Mouse (Mus musculus): ENCODE data around the gene Pafah1b1.

Gene Pafah1b1

GRCm38 (mm10) chr11:74661641-74662040, 62.8 kb downstream of the Pafah1b1 start:
- DNase-seq (ENCODE audit: low spot score) = no peak

GRCm38 (mm10) chr11:74660336-74660735, 64.1 kb downstream of the Pafah1b1 start:
- no peak for DNase-seq (ENCODE audit: low spot score)

DNA sequence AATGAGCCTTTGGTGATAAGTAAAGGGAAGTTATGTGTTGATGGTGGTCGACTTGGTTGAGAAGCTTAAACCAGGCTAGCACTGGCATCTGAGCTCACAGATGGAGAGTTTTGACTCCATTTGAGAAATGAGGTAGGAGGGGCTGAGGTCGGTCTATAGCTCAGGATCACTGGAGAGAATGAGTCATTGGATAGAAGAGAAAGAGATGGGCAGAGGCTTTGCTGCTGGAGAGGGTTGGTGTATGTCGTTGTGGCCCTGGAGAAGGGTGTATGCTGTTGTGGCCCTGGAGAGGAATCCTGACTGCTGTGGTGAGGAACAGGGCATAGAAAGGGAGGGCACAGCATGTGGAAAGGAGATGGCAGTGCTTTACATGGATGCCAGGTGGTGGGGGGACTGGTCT, 68.5 kb downstream of the Pafah1b1 start:
- DNase-seq (ENCODE audit: low spot score) = no peak

- DNase-seq (ENCODE audit: low spot score) = no peak
Measured at GRCm38 (mm10) chr11:74653385-74653784, 71.1 kb downstream of the Pafah1b1 start.

DNA sequence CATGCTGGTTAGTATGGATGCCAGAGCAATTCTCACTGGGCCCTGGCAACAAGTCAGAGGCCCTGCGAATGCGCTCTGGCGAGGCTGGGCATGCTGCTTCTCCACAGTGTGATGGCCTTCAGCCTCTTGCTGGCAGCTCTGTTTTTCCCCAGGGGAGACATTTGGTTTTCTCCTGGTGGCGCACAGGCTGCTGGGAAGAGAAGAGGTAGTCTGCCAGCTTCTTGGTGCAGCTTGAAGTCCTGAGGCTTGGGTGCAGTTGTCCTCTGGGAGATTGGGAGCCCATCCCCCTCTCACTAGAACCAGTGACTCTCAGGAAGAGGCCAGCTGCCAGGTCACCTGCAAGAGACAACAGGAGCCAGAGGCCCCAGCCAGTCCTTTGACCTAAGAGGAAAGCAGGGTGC, 71.7 kb downstream of the Pafah1b1 start:
- DNase-seq (ENCODE audit: low spot score) = no peak

- DNase-seq (ENCODE audit: low spot score) = no peak
Measured at GRCm38 (mm10) chr11:74650576-74651100, 73.8 kb downstream of the Pafah1b1 start.

GRCm38 (mm10) chr11:74649647-74650551, 74.6 kb downstream of the Pafah1b1 start:
- DNase-seq (ENCODE audit: low spot score) = peak; percentile 38

DNA sequence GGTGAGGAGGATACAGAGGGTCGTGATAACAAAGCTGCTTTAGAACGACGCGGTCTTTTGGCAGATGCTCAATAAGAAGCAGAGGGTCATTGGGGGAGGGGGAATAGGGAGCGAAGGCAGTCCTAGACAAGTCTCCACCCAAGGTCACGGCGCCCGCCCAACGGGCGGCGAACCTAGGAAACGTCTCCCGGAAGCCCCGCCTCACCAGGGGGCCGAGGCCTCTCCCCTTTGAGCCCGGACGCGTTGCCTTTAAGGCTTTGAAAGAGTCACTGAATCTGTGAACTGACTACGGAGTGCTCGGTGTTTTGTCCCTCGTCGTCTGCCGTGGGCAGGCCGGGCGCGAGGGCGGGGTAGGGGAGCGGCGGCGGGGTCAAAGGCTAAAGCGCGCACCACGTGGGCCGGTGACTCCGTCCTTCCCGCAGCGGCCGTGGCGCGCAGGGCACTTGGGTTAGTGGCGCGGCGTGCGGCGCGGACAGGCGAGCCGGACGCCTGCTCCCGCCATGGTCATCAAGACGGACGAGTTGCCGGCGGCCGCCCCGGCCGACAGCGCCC, 75.3 kb downstream of the Pafah1b1 start, which contains the start of gene Cluh:
Gene Cluh (plus strand): TSS at position 401 of the 552 bp plus-strand sequence.
- DNase-seq (ENCODE audit: low spot score) = peak; percentile 94

DNA sequence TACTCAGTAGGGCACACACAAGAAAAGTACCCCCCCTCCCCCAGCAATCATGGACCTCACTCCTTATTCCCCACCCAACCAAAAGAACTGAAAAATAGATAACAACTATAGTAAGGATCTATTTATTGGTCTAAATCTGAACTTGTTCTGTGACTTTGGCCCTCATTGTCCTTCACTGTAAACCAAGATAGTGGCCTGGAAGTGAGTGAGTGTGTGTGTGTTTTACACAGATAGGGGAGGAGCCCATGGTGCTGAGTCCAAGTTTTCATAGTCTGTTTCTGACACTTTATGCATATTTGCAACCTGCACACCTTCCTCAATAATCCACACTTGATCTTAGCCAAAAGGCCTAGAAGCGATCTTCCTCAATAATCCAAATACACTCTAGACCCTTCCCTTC, 75.8 kb downstream of the Pafah1b1 start:
- no peak for DNase-seq (ENCODE audit: low spot score)

DNA sequence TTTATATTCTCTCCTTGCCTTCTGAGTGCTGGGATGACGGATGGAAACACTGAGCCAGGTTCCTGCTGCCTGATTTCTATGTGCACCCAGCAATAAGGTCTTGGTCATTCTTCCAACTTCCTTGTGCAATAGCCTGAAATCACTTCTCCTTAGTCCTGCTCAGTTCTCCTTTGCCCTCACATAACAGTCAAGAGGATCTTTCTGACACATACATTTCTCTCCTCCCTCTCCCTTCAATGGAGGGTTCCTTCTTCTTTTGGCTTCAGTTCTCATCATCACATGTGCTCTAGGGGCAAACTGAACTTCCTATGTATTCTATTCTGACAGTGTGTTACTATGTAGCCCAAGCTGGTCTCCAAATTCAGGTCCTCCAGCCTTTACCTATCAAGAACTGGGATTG, 76.5 kb downstream of the Pafah1b1 start:
- no peak for DNase-seq (ENCODE audit: low spot score)

GRCm38 (mm10) chr11:74639628-74640027, 84.8 kb downstream of the Pafah1b1 start:
- no peak for DNase-seq (ENCODE audit: low spot score)

- DNase-seq (ENCODE audit: low spot score) = peak; percentile 16
Measured at GRCm38 (mm10) chr11:74638791-74639411, 85.6 kb downstream of the Pafah1b1 start.

- DNase-seq (ENCODE audit: low spot score) = peak; percentile 77
Measured at GRCm38 (mm10) chr11:74637971-74638790, 86.3 kb downstream of the Pafah1b1 start.

- no peak for DNase-seq (ENCODE audit: low spot score)
Measured at GRCm38 (mm10) chr11:74637486-74637885, 87.0 kb downstream of the Pafah1b1 start.

GRCm38 (mm10) chr11:74634490-74635275, 89.8 kb downstream of the Pafah1b1 start:
- peak; percentile 94 for DNase-seq (ENCODE audit: low spot score)

GRCm38 (mm10) chr11:74631880-74632789, 92.3 kb downstream of the Pafah1b1 start:
- no peak for DNase-seq (ENCODE audit: low spot score)

DNA sequence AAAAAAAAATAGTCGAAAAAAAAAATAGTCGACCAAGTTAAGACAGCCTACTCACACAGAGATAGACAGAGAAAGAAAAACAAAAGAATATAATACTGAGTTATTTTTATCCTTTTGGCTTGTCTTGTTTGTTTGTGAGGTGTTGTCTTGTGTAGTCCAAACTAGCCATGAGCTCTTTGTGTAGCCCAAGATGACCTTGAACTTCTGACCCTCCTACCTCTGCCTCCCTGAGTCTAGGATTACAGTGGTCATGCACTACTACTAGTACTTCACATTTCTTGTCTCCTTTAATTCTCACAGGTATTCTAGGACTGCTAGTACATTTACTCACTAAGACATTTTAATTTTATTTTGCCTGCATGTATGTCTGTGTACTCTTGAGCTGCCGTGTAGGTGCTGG, 97.0 kb downstream of the Pafah1b1 start:
- no peak for DNase-seq (ENCODE audit: low spot score)

DNA sequence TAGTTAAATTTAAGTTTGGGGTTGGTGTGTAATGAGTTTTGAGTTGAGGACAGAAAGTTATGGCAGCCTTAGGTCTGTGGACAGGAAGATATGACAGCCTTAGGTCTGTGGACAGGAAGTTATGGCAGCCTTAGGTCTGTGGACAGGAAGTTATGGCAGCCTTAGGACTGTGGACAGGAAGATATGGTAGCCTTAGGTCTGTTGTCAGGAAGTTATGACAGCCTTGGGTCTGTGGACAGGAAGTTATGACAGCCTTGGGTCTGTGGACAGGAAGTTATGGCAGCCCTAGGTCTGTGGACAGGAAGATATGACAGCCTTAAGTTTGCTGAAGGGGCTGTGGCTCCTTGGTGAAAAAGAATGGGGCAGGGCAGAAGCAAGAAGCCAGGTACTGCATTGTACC, 99.1 kb downstream of the Pafah1b1 start:
- no peak for DNase-seq (ENCODE audit: low spot score)

Data from retina, embryonic 14.5 days (tissue).